Mouse (Mus musculus): ENCODE results near the gene Ccm2. TPM values are rescaled to one million over a fixed set of nuclear protein-coding genes. Genes with fewer than 3 reads are reported as not detected.

Ccm2 gene
- polyA plus RNA-seq, 1 experiment from 2014 or later = 86.2 TPM

- WGBS = under 1% methylated on average over 25 of the region's 41 CpGs
- Histone ChIP-seq H3K27me3 (ENCODE audit: control insufficient read depth, insufficient read depth, low read length) (no peaks in the 10 kb centered on the region), H3K9me3 (ENCODE audit: control insufficient read depth, low read depth, low read length) (no peaks in the 10 kb centered on the region), H3K4me2 (replicated peaks; ENCODE audit: low read depth, low read length) (peak overlapping the region; percentile 80), H3K4me1 (ENCODE audit: control insufficient read depth, insufficient read depth, low read length) (peaks cover 9% of the 10 kb centered on the region; the same call in 1 of the 2 replicates), H3K4me3 (ENCODE audit: low read depth, low read length) (peak overlapping the region; percentile 77), H3K9ac (replicated peaks; ENCODE audit: low read depth, low read length) (peak overlapping the region; percentile 67), H3K36me3 (ENCODE audit: control insufficient read depth, insufficient read depth, low read length) (no peaks in the 10 kb centered on the region), H3K27ac (ENCODE audit: low read length) (peak overlapping the region; percentile 98)
- peak; percentile 69 for ATAC-seq (ENCODE audit: insufficient number of reproducible peaks, insufficient read depth, low FRiP score, low read depth)
Measured at GRCm38 (mm10) chr11:6547037-6547680, 472 bp downstream of the Ccm2 start.

GRCm38 (mm10) chr11:6547696-6548325 lies 1.1 kb downstream of the Ccm2 start:
- Histone ChIP-seq H3K9ac (replicated peaks; ENCODE audit: low read depth, low read length) (peak overlapping the region; percentile 67), H3K4me2 (replicated peaks; ENCODE audit: low read depth, low read length) (peak overlapping the region; percentile 80), H3K4me3 (ENCODE audit: low read depth, low read length) (peak overlapping the region; percentile 77), H3K36me3 (ENCODE audit: control insufficient read depth, insufficient read depth, low read length) (no peaks in the 10 kb centered on the region), H3K27ac (ENCODE audit: low read length) (peak overlapping the region; percentile 98; the same call in 1 of the 2 replicates), H3K27me3 (ENCODE audit: control insufficient read depth, insufficient read depth, low read length) (no peaks in the 10 kb centered on the region), H3K4me1 (ENCODE audit: control insufficient read depth, insufficient read depth, low read length) (peaks cover 9% of the 10 kb centered on the region; the same call in 1 of the 2 replicates), H3K9me3 (ENCODE audit: control insufficient read depth, low read depth, low read length) (no peaks in the 10 kb centered on the region)
- WGBS = 27% methylated on average over 6 of the region's 6 CpGs
- no peak for ATAC-seq (ENCODE audit: insufficient number of reproducible peaks, insufficient read depth, low FRiP score, low read depth)

- WGBS = 95% methylated on average over 2 of the region's 2 CpGs
- Histone ChIP-seq H3K9ac (replicated peaks; ENCODE audit: low read depth, low read length) (no peak overlapping the region), H3K36me3 (ENCODE audit: control insufficient read depth, insufficient read depth, low read length) (peaks cover 5% of the 10 kb centered on the region; the same call in 1 of the 2 replicates), H3K27me3 (ENCODE audit: control insufficient read depth, insufficient read depth, low read length) (no peaks in the 10 kb centered on the region), H3K4me3 (ENCODE audit: low read depth, low read length) (no peak overlapping the region), H3K27ac (ENCODE audit: low read length) (no peak overlapping the region), H3K4me2 (replicated peaks; ENCODE audit: low read depth, low read length) (no peak overlapping the region), H3K9me3 (ENCODE audit: control insufficient read depth, low read depth, low read length) (no peaks in the 10 kb centered on the region), H3K4me1 (ENCODE audit: control insufficient read depth, insufficient read depth, low read length) (peaks cover 9% of the 10 kb centered on the region; the same call in 1 of the 2 replicates)
- ATAC-seq (ENCODE audit: insufficient number of reproducible peaks, insufficient read depth, low FRiP score, low read depth) = no peak
Measured at GRCm38 (mm10) chr11:6549770-6550169, 3.1 kb downstream of the Ccm2 start.

- ATAC-seq (ENCODE audit: insufficient number of reproducible peaks, insufficient read depth, low FRiP score, low read depth) = no peak
- no peak overlapping the region for H3K9ac ChIP-seq (replicated peaks; ENCODE audit: low read depth, low read length)
- peaks cover 9% of the 10 kb centered on the region; the same call in 1 of the 2 replicates for H3K4me1 ChIP-seq (ENCODE audit: control insufficient read depth, insufficient read depth, low read length)
- no peaks in the 10 kb centered on the region for H3K9me3 ChIP-seq (ENCODE audit: control insufficient read depth, low read depth, low read length)
- no peaks in the 10 kb centered on the region for H3K27me3 ChIP-seq (ENCODE audit: control insufficient read depth, insufficient read depth, low read length)
- WGBS = 88% methylated on average over 3 of the region's 3 CpGs
- H3K4me3 ChIP-seq (ENCODE audit: low read depth, low read length) = no peak overlapping the region
- no peak overlapping the region for H3K27ac ChIP-seq (ENCODE audit: low read length)
- peaks cover 5% of the 10 kb centered on the region; the same call in 1 of the 2 replicates for H3K36me3 ChIP-seq (ENCODE audit: control insufficient read depth, insufficient read depth, low read length)
- no peak overlapping the region for H3K4me2 ChIP-seq (replicated peaks; ENCODE audit: low read depth, low read length)
Measured at GRCm38 (mm10) chr11:6550201-6550600, 3.5 kb downstream of the Ccm2 start.

- 78% methylated on average over 3 of the region's 3 CpGs for WGBS
- Histone ChIP-seq H3K9me3 (ENCODE audit: control insufficient read depth, low read depth, low read length) (no peaks in the 10 kb centered on the region), H3K4me2 (replicated peaks; ENCODE audit: low read depth, low read length) (no peak overlapping the region), H3K27me3 (ENCODE audit: control insufficient read depth, insufficient read depth, low read length) (no peaks in the 10 kb centered on the region), H3K27ac (ENCODE audit: low read length) (no peak overlapping the region), H3K36me3 (ENCODE audit: control insufficient read depth, insufficient read depth, low read length) (peaks cover 5% of the 10 kb centered on the region; the same call in 1 of the 2 replicates), H3K4me3 (ENCODE audit: low read depth, low read length) (no peak overlapping the region), H3K9ac (replicated peaks; ENCODE audit: low read depth, low read length) (no peak overlapping the region), H3K4me1 (ENCODE audit: control insufficient read depth, insufficient read depth, low read length) (peaks cover 2% of the 10 kb centered on the region; the same call in 1 of the 2 replicates)
- ATAC-seq (ENCODE audit: insufficient number of reproducible peaks, insufficient read depth, low FRiP score, low read depth) = no peak
Measured at GRCm38 (mm10) chr11:6558234-6558633, 11.5 kb downstream of the Ccm2 start.

GRCm38 (mm10) chr11:6559996-6560395 lies 13.3 kb downstream of the Ccm2 start:
- no peak overlapping the region for H3K27ac ChIP-seq (ENCODE audit: low read length)
- 0 out of 2 replicates have a peak, but pooled peaks cover 2% of the 10 kb centered on the region for H3K4me1 ChIP-seq (ENCODE audit: control insufficient read depth, insufficient read depth, low read length)
- H3K36me3 ChIP-seq (ENCODE audit: control insufficient read depth, insufficient read depth, low read length) = no peaks in the 10 kb centered on the region
- H3K4me3 ChIP-seq (ENCODE audit: low read depth, low read length) = no peak overlapping the region
- H3K27me3 ChIP-seq (ENCODE audit: control insufficient read depth, insufficient read depth, low read length) = no peaks in the 10 kb centered on the region
- no peak for ATAC-seq (ENCODE audit: insufficient number of reproducible peaks, insufficient read depth, low FRiP score, low read depth)
- no peaks in the 10 kb centered on the region for H3K9me3 ChIP-seq (ENCODE audit: control insufficient read depth, low read depth, low read length)
- 88% methylated on average over 2 of the region's 2 CpGs for WGBS
- H3K9ac ChIP-seq (replicated peaks; ENCODE audit: low read depth, low read length) = no peak overlapping the region
- H3K4me2 ChIP-seq (replicated peaks; ENCODE audit: low read depth, low read length) = no peak overlapping the region

- 79% methylated on average over 13 of the region's 13 CpGs for WGBS
- Histone ChIP-seq H3K4me2 (replicated peaks; ENCODE audit: low read depth, low read length) (no peak overlapping the region), H3K27me3 (ENCODE audit: control insufficient read depth, insufficient read depth, low read length) (no peaks in the 10 kb centered on the region), H3K4me1 (ENCODE audit: control insufficient read depth, insufficient read depth, low read length) (0 out of 2 replicates have a peak, but pooled peaks cover 2% of the 10 kb centered on the region), H3K9ac (replicated peaks; ENCODE audit: low read depth, low read length) (no peak overlapping the region), H3K4me3 (ENCODE audit: low read depth, low read length) (no peak overlapping the region), H3K9me3 (ENCODE audit: control insufficient read depth, low read depth, low read length) (no peaks in the 10 kb centered on the region), H3K36me3 (ENCODE audit: control insufficient read depth, insufficient read depth, low read length) (no peaks in the 10 kb centered on the region), H3K27ac (ENCODE audit: low read length) (peak overlapping the region; percentile 48)
- no peak for ATAC-seq (ENCODE audit: insufficient number of reproducible peaks, insufficient read depth, low FRiP score, low read depth)
Measured at GRCm38 (mm10) chr11:6560655-6561360, 14.1 kb downstream of the Ccm2 start.

GRCm38 (mm10) chr11:6561474-6561873 lies 14.8 kb downstream of the Ccm2 start:
- H3K36me3 ChIP-seq (ENCODE audit: control insufficient read depth, insufficient read depth, low read length) = no peaks in the 10 kb centered on the region
- H3K4me2 ChIP-seq (replicated peaks; ENCODE audit: low read depth, low read length) = no peak overlapping the region
- 86% methylated on average over 4 of the region's 4 CpGs for WGBS
- H3K4me3 ChIP-seq (ENCODE audit: low read depth, low read length) = no peak overlapping the region
- no peaks in the 10 kb centered on the region for H3K9me3 ChIP-seq (ENCODE audit: control insufficient read depth, low read depth, low read length)
- 0 out of 2 replicates have a peak, but pooled peaks cover 2% of the 10 kb centered on the region for H3K4me1 ChIP-seq (ENCODE audit: control insufficient read depth, insufficient read depth, low read length)
- no peak overlapping the region for H3K9ac ChIP-seq (replicated peaks; ENCODE audit: low read depth, low read length)
- ATAC-seq (ENCODE audit: insufficient number of reproducible peaks, insufficient read depth, low FRiP score, low read depth) = no peak
- H3K27me3 ChIP-seq (ENCODE audit: control insufficient read depth, insufficient read depth, low read length) = no peaks in the 10 kb centered on the region
- peak overlapping the region; percentile 48 for H3K27ac ChIP-seq (ENCODE audit: low read length)
